Mouse (Mus musculus): Measurements from ENCODE around the gene Tmem200a. TPM values are rescaled to one million over a fixed set of nuclear protein-coding genes. Genes with fewer than 3 reads are reported as not detected.

The Tmem200a gene
- polyA plus RNA-seq (2014; fragmentation: Illumina TruSeq; extraction: RNeasy Lipid Tissue Mini Kit (QIAGEN cat#74804); ENCODE audit: low read depth, low replicate concordance): not detected

GRCm38 (mm10) chr10:26078521-26079142 is at the start of gene Tmem200a:
Gene Tmem200a, minus strand, starts transcription at chr10:26079052.

GRCm38 (mm10) chr10:26077671-26078481 is 976 bp downstream of the Tmem200a start, which contains the start of gene Gm9767:
Gene Gm9767, plus strand, starts transcription at chr10:26078255.

Other genes starting within 250 kb of the Tmem200a start
- not detected for gene Gm9767, start 797 bp downstream of the Tmem200a start, polyA plus RNA-seq (2014; fragmentation: Illumina TruSeq; extraction: RNeasy Lipid Tissue Mini Kit (QIAGEN cat#74804); ENCODE audit: low read depth, low replicate concordance)
- not detected for gene Samd3, start 150.7 kb upstream of the Tmem200a start, polyA plus RNA-seq (2014; fragmentation: Illumina TruSeq; extraction: RNeasy Lipid Tissue Mini Kit (QIAGEN cat#74804); ENCODE audit: low read depth, low replicate concordance)